Mouse (Mus musculus) liver, postnatal 0 days (tissue): ENCODE measurements around the gene Ndfip2. TPM values are rescaled to one million over a fixed set of nuclear protein-coding genes. Genes with fewer than 3 reads are reported as not detected.

Experiments used
- ATAC-seq: fragments of 200-750 bp; cut with Nextera tagmentation; 2 replicates; pipeline ENCODE4 v1.8.0; 2017; ENCODE audit warnings: mild to moderate bottlenecking, moderate library complexity
- DNase-seq: peaks from one replicate; pipeline ENCODE4 v3.0.0-alpha.2; 2016
- H3K27ac ChIP-seq: fragments of 300-500 bp; sonication (generic); 2 replicates; pipeline ENCODE4 v1.5.1; 2014; ENCODE audit warnings: antibody characterized with exemption, moderate library complexity, mild to moderate bottlenecking, low read depth
- H3K27me3 ChIP-seq: fragments of 300-500 bp; sonication (generic); 2 replicates; pipeline ENCODE4 v1.6.1; 2014; ENCODE audit warnings: low read length, control low read depth, mixed read lengths; ENCODE audit not compliant: insufficient read depth
- H3K36me3 ChIP-seq: fragments of 300-500 bp; sonication (generic); replicated peaks from 2 replicates; pipeline ENCODE4 v1.6.1; 2014; ENCODE audit warnings: mild to moderate bottlenecking, control low read depth, low read length, moderate library complexity, mixed read lengths; ENCODE audit not compliant: insufficient read depth
- H3K4me1 ChIP-seq: fragments of 300-500 bp; sonication (generic); 2 replicates; pipeline ENCODE4 v1.6.1; 2014; ENCODE audit warnings: antibody characterized with exemption, mild to moderate bottlenecking, control low read depth; ENCODE audit not compliant: insufficient read depth
- H3K4me2 ChIP-seq: fragments of 300-500 bp; sonication (generic); 2 replicates; pipeline ENCODE4 v1.6.1; 2014; ENCODE audit warnings: low read depth, mild to moderate bottlenecking, low read length, moderate library complexity, mixed read lengths
- H3K4me3 ChIP-seq: fragments of 300-500 bp; sonication (generic); 2 replicates; pipeline ENCODE4 v1.5.1; 2014; ENCODE audit warnings: low read depth, low read length
- H3K9ac ChIP-seq: fragments of 300-500 bp; sonication (generic); replicated peaks from 2 replicates; pipeline ENCODE4 v1.6.1; 2014; ENCODE audit warnings: mild to moderate bottlenecking, moderate library complexity
- H3K9me3 ChIP-seq: fragments of 300-500 bp; sonication (generic); 2 replicates; pipeline ENCODE4 v1.6.1; 2016; ENCODE audit warnings: mild to moderate bottlenecking, control low read depth, low read length, mixed read lengths
- CTCF ChIP-seq: sonication (generic); IDR thresholded peaks from 2 replicates; pipeline ENCODE4 v1.5.1; 2016; ENCODE audit warnings: antibody characterized with exemption, low read depth
- EP300 ChIP-seq: IDR thresholded peaks from 2 replicates; pipeline ENCODE4 v1.6.1; 2016; ENCODE audit warnings: antibody characterized with exemption, low read depth, mild to moderate bottlenecking
- WGBS: fragments of 180-500 bp; shearing (Covaris S2); extraction: QIAGEN DNeasy Blood & Tissue Kit; methylation state at CpG from one replicate; pipeline ENCODE4 v1.1.7; 2014; ENCODE audit not compliant: insufficient replicate concordance; 5-methylcytosine and 5-hydroxymethylcytosine counted together
- polyA plus RNA-seq: library from polyadenylated mRNA; unstranded; fragments of >200 nt; fragmentation: Nextera tagmentation; extraction: Ambion mirVana; gene quantifications from 2 replicates; pipeline ENCODE4 v1.2.1, GENCODE M21; 2015

Ndfip2 gene
- polyA plus RNA-seq, 1 experiment from 2014 or later: 40.5 TPM

GRCm38 (mm10) chr14:105275196-105275595 lies 16.8 kb downstream of the Ndfip2 start:
- H3K4me1 ChIP-seq: peaks cover 11% of the 10 kb centered on the region
- DNase-seq: no peak
- H3K36me3 ChIP-seq: no peaks in the 10 kb centered on the region
- no peak overlapping the region for H3K4me2 ChIP-seq
- no peak overlapping the region for H3K9ac ChIP-seq
- no peak for TF ChIP-seq EP300
- no peak for TF ChIP-seq CTCF
- H3K9me3 ChIP-seq: no peaks in the 10 kb centered on the region
- ATAC-seq: no peak
- H3K4me3 ChIP-seq: no peak overlapping the region
- 60% methylated on average over 5 of the region's 5 CpGs for WGBS
- no peaks in the 10 kb centered on the region for H3K27me3 ChIP-seq
- no peak overlapping the region for H3K27ac ChIP-seq

GRCm38 (mm10) chr14:105277277-105277676 lies 18.9 kb downstream of the Ndfip2 start:
- Histone ChIP-seq H3K9me3 (no peaks in the 10 kb centered on the region), H3K9ac (no peak overlapping the region), H3K36me3 (0 out of 2 replicates have a peak, but pooled peaks cover 2% of the 10 kb centered on the region), H3K27me3 (no peaks in the 10 kb centered on the region), H3K4me1 (peaks cover 11% of the 10 kb centered on the region), H3K4me3 (no peak overlapping the region), H3K4me2 (no peak overlapping the region), H3K27ac (no peak overlapping the region)
- TF ChIP-seq CTCF (no peak), EP300 (no peak)
- DNase-seq (no peak), ATAC-seq (no peak)
- WGBS: 78% methylated on average over 5 of the region's 5 CpGs

GRCm38 (mm10) chr14:105284062-105284461 lies 25.7 kb downstream of the Ndfip2 start:
- Histone ChIP-seq H3K27ac (no peak overlapping the region), H3K27me3 (no peaks in the 10 kb centered on the region), H3K4me2 (no peak overlapping the region), H3K4me1 (no peaks in the 10 kb centered on the region), H3K4me3 (no peak overlapping the region), H3K9ac (no peak overlapping the region), H3K9me3 (no peaks in the 10 kb centered on the region), H3K36me3 (peaks cover 9% of the 10 kb centered on the region)
- DNase-seq: no peak
- TF ChIP-seq EP300 (no peak), CTCF (no peak)
- 87% methylated on average over 3 of the region's 3 CpGs for WGBS
- ATAC-seq: no peak

- no peak overlapping the region for H3K4me3 ChIP-seq
- H3K4me1 ChIP-seq: no peaks in the 10 kb centered on the region
- no peak for TF ChIP-seq EP300
- TF ChIP-seq CTCF: no peak
- ATAC-seq (no peak), DNase-seq (no peak)
- H3K9ac ChIP-seq: no peak overlapping the region
- no peak overlapping the region for H3K27ac ChIP-seq
- H3K27me3 ChIP-seq: no peaks in the 10 kb centered on the region
- H3K9me3 ChIP-seq: no peaks in the 10 kb centered on the region
- 85% methylated on average over 4 of the region's 4 CpGs for WGBS
- H3K36me3 ChIP-seq: peaks cover 10% of the 10 kb centered on the region
- no peak overlapping the region for H3K4me2 ChIP-seq
These were observed 29.2 kb downstream of the Ndfip2 start for GRCm38 (mm10) chr14:105287557-105287956.

GRCm38 (mm10) chr14:105287972-105288371 lies 29.6 kb downstream of the Ndfip2 start:
- Histone ChIP-seq H3K27me3 (no peaks in the 10 kb centered on the region), H3K4me3 (no peak overlapping the region), H3K27ac (no peak overlapping the region), H3K4me2 (no peak overlapping the region), H3K9me3 (no peaks in the 10 kb centered on the region), H3K9ac (no peak overlapping the region), H3K4me1 (no peaks in the 10 kb centered on the region), H3K36me3 (peaks cover 10% of the 10 kb centered on the region)
- DNase-seq (no peak), ATAC-seq (no peak)
- WGBS: 75% methylated on average over 2 of the region's 2 CpGs
- TF ChIP-seq CTCF (no peak), EP300 (no peak)

- no peaks in the 10 kb centered on the region for H3K4me1 ChIP-seq
- TF ChIP-seq EP300 (no peak), CTCF (no peak)
- no peak overlapping the region for H3K27ac ChIP-seq
- WGBS: 69% methylated on average over 4 of the region's 4 CpGs
- H3K27me3 ChIP-seq: no peaks in the 10 kb centered on the region
- peak; percentile 15 for DNase-seq
- H3K9ac ChIP-seq: no peak overlapping the region
- no peak overlapping the region for H3K4me3 ChIP-seq
- peak; percentile 74 for ATAC-seq
- peaks cover 10% of the 10 kb centered on the region for H3K36me3 ChIP-seq
- no peak overlapping the region for H3K4me2 ChIP-seq
- H3K9me3 ChIP-seq: no peaks in the 10 kb centered on the region
These were observed 30.2 kb downstream of the Ndfip2 start for GRCm38 (mm10) chr14:105288529-105288928.

GRCm38 (mm10) chr14:105292139-105292538 lies 33.8 kb downstream of the Ndfip2 start:
- no peak for ATAC-seq
- WGBS: 82% methylated on average over 9 of the region's 9 CpGs
- Histone ChIP-seq H3K36me3 (peaks cover 13% of the 10 kb centered on the region), H3K4me3 (no peak overlapping the region), H3K9me3 (no peaks in the 10 kb centered on the region), H3K27ac (no peak overlapping the region), H3K4me2 (no peak overlapping the region), H3K27me3 (no peaks in the 10 kb centered on the region), H3K9ac (no peak overlapping the region), H3K4me1 (no peaks in the 10 kb centered on the region)
- TF ChIP-seq EP300 (no peak), CTCF (no peak)
- DNase-seq: no peak
